ENCODE assay signal across 17 mouse cellular contexts in the genomic region with DNA sequence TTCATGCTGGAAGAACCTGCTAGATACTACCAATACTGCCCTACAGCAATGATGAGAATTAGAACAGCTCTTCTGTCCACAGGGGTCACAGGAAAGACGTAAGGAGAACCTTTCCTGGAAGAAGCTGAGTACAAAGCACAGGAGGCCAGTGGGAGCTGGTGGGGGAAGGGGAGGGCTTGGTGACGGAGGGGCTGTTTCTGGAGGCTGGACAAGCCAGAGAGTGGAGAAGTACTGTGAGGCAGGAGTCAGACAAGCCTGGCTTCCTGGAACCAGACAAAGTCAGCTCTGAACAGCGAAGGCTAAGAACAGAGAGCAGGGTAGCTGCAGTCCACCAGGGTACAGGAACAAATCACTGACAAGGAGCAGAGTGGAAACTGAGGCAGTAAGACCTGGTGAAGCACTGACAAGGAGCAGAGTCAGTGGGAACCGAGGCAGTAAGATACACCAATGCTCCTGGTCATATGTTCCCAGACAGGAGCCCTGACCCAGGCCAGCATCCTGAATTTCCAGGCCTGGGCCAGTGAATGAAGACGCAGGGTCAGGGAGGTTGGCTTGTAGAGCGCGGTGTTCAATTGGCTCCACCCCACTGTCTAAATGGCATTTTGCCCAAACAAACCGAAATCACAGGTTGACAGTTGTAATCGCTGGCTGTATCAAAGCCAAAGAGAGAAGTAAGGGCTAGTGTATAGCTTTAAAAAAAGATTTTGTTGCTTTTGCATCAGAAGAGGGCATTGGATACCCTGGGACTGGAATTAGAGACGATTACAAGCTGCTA.
DNase-seq lines count a peak whose midpoint lies in the region; ATAC-seq lines count a peak whose summit lies in the region.
"Had no signal": no experiment of that assay in that cellular context is flagged by ENCODE, and none has a peak within 500 bp of the region (broad histone marks: within the 10 kb centered on the region; RNA-seq: fewer than 3 reads in every experiment).

No protein-coding gene starts in this region.

- no peaks in the 10 kb centered on the region for H3K36me3 ChIP-seq in forebrain, embryonic 10.5 days (replicated peaks)
- no peaks in the 10 kb centered on the region for H3K36me3 ChIP-seq in forebrain, embryonic 13.5 days (ENCODE audit: poor library complexity, severe bottlenecking)
- no peaks in the 10 kb centered on the region for H3K36me3 ChIP-seq in kidney, embryonic 15.5 days
- no peaks in the 10 kb centered on the region for H3K36me3 ChIP-seq in embryonic facial prominence, embryonic 10.5 days (replicated peaks)
- H3K36me3 ChIP-seq: neural tube, embryonic 15.5 days had no signal

- H3K27me3 ChIP-seq in forebrain, embryonic 10.5 days (ENCODE audit: poor library complexity, severe bottlenecking), result no peaks in the 10 kb centered on the region
- H3K27me3 ChIP-seq in forebrain, embryonic 13.5 days, result no peaks in the 10 kb centered on the region
- no peaks in the 10 kb centered on the region for H3K27me3 ChIP-seq in kidney, embryonic 15.5 days
- no peaks in the 10 kb centered on the region for H3K27me3 ChIP-seq in embryonic facial prominence, embryonic 10.5 days (replicated peaks; ENCODE audit: low read depth, poor library complexity, severe bottlenecking)
- H3K27me3 ChIP-seq: neural tube, embryonic 15.5 days had no signal

- WGBS in forebrain, embryonic 10.5 days, result 81% methylated on average over 10 of the region's 10 CpGs
- 72% methylated on average over 10 of the region's 10 CpGs for WGBS in forebrain, embryonic 13.5 days
- 54% methylated on average over 10 of the region's 10 CpGs for WGBS in kidney, embryonic 15.5 days
- 70% methylated on average over 10 of the region's 10 CpGs for whole genome bisulfite sequencing in embryonic facial prominence, embryonic 10.5 days

- H3K4me2 ChIP-seq in forebrain, embryonic 13.5 days, result no peak overlapping the region
- H3K4me2 ChIP-seq in kidney, embryonic 15.5 days, result no peak overlapping the region
- H3K4me2 ChIP-seq: liver, embryonic 11.5 days; neural tube, embryonic 15.5 days had no signal

- H3K4me3 ChIP-seq in forebrain, embryonic 10.5 days, result no peak overlapping the region
- no peak overlapping the region for H3K4me3 ChIP-seq in forebrain, embryonic 13.5 days
- no peak overlapping the region for H3K4me3 ChIP-seq in kidney, embryonic 15.5 days (replicated peaks)
- no peak overlapping the region for H3K4me3 ChIP-seq in embryonic facial prominence, embryonic 10.5 days
- H3K4me3 ChIP-seq: neural tube, embryonic 15.5 days had no signal

- ATAC-seq in forebrain, embryonic 13.5 days, result no peak
- 0 out of 2 replicates have a peak, but pooled peaks have one; percentile 13 for ATAC-seq in kidney, embryonic 15.5 days (replicated peaks; ENCODE audit: low FRiP score)
- ATAC-seq: activated CD4-positive, CD25-positive, alpha-beta regulatory T cell, adult 4 months; forebrain, postnatal 0 days had no signal

- H3K9ac ChIP-seq in forebrain, embryonic 13.5 days, result no peak overlapping the region
- no peak overlapping the region for H3K9ac ChIP-seq in kidney, embryonic 15.5 days
- H3K9ac ChIP-seq: forebrain, postnatal 0 days; neural tube, embryonic 15.5 days had no signal

- 0 out of 2 replicates have a peak overlapping the region, but pooled peaks have one; percentile 20 for H3K27ac ChIP-seq in forebrain, embryonic 10.5 days
- no peak overlapping the region for H3K27ac ChIP-seq in forebrain, embryonic 13.5 days
- no peak overlapping the region for H3K27ac ChIP-seq in kidney, embryonic 15.5 days
- H3K27ac ChIP-seq in embryonic facial prominence, embryonic 10.5 days (replicated peaks), result 0 out of 2 replicates have a peak overlapping the region, but pooled peaks have one; percentile 30
- H3K27ac ChIP-seq: neural tube, embryonic 15.5 days; stomach, postnatal 0 days had no signal

- DNase-seq in forebrain, embryonic 10.5 days (ENCODE audit: extremely low spot score, low spot score), result no peak
- DNase-seq in kidney, adult 11 months, result no peak
- peak; percentile 40 for DNase-seq in brain, adult 2 months (ENCODE audit: low read depth, low spot score)
- DNase-seq in embryonic facial prominence, embryonic 10.5 days (ENCODE audit: low spot score), result peak; percentile 15
- no peak for DNase-seq in gastrocnemius, postnatal 4 days (ENCODE audit: low spot score in 2 of 2)
- DNase-seq: embryo, embryonic 11 days; forebrain, postnatal 0 days; gastrocnemius, postnatal 10 days; heart, postnatal 36 days; spleen, adult 18-20 months; thymus, postnatal 36 days had no signal

- H3K4me1 ChIP-seq in forebrain, embryonic 10.5 days, result peaks cover 36% of the 10 kb centered on the region
- H3K4me1 ChIP-seq in forebrain, embryonic 13.5 days, result peaks cover 46% of the 10 kb centered on the region
- H3K4me1 ChIP-seq in kidney, embryonic 15.5 days, result peaks cover 36% of the 10 kb centered on the region
- peaks cover 24% of the 10 kb centered on the region for H3K4me1 ChIP-seq in embryonic facial prominence, embryonic 10.5 days

- H3K9me3 ChIP-seq in forebrain, embryonic 10.5 days, result no peaks in the 10 kb centered on the region
- H3K9me3 ChIP-seq in forebrain, embryonic 13.5 days (replicated peaks), result no peaks in the 10 kb centered on the region
- no peaks in the 10 kb centered on the region for H3K9me3 ChIP-seq in kidney, embryonic 15.5 days (replicated peaks)
- no peaks in the 10 kb centered on the region for H3K9me3 ChIP-seq in embryonic facial prominence, embryonic 10.5 days
- H3K9me3 ChIP-seq: neural tube, embryonic 15.5 days had no signal

Comparison
In these comparisons a context has a peak if more than half of its experiments do, and no peak if none do; other contexts are left out.
1. H3K27ac ChIP-seq: peak in forebrain, embryonic 10.5 days (single experiment) and embryonic facial prominence, embryonic 10.5 days (single experiment); none in forebrain, embryonic 13.5 days (single experiment) and kidney, embryonic 15.5 days (single experiment).
2. DNase-seq: peak in brain, adult 2 months (single experiment) and embryonic facial prominence, embryonic 10.5 days (single experiment); none in forebrain, embryonic 10.5 days (single experiment), kidney, adult 11 months (single experiment) and gastrocnemius, postnatal 4 days (0 of 2).